Mouse (Mus musculus) lung, adult 2 months (tissue): ENCODE data around the gene Casd1.

Source experiments
- CTCF ChIP-seq: fragments of 200-500 bp; IDR thresholded peaks from 2 replicates; pipeline ENCODE4 v1.5.1; 2011; ENCODE audit warnings: mild to moderate bottlenecking, low read length, control low read depth; ENCODE audit not compliant: insufficient read depth
- POLR2A ChIP-seq: fragments of 200-500 bp; IDR thresholded peaks from 2 replicates; pipeline ENCODE4 v1.6.1; 2011; ENCODE audit warnings: low read depth, mild to moderate bottlenecking, control low read depth, low read length, borderline replicate concordance; ENCODE audit errors: extremely low read depth

GRCm38 (mm10) chr6:4557086-4557485 lies 43.6 kb upstream of the Casd1 start:
- TF ChIP-seq CTCF: no peak
- no peak for TF ChIP-seq POLR2A
